Mouse (Mus musculus) erythroid progenitor cell, adult 5-6 weeks (primary cell): ENCODE data around the gene Fam227b. TPM values are rescaled to one million over a fixed set of nuclear protein-coding genes. Genes with fewer than 3 reads are reported as not detected.

Experiments used
- ATAC-seq: replicated peaks from 2 replicates; pipeline ENCODE4 v1.8.0; 2016; ENCODE audit warnings: moderate number of reproducible peaks, mild to moderate bottlenecking, moderate TSS enrichment, inconsistent platforms; ENCODE audit not compliant: poor library complexity, low FRiP score, severe bottlenecking
- total RNA-seq, 2 experiments: library from RNA; stranded (forward) in 1 of 2; stranded (reverse) in 1 of 2; fragments of 150-400 nt in 1 of 2; fragments of 186-747, 209-891 nt in 1 of 2; gene quantifications; 2 replicates each; pipeline versions ENCODE4 v1.2.3 to v1.2.4; 2015 to 2017; ENCODE audit warnings: low replicate concordance in 2 of 2

Gene Fam227b
- total RNA-seq (2015; ENCODE audit: low replicate concordance) = not detected in 2 replicates
- not detected in 2 replicates for total RNA-seq (2017; ENCODE audit: low replicate concordance)

- peak; percentile 95 for ATAC-seq
Measured at GRCm38 (mm10) chr2:126151855-126152571, at the start of gene Fam227b, which contains the start of gene Dtwd1. Gene Fam227b (minus strand): TSS chr2:126152004. Gene Dtwd1 (plus strand): TSS chr2:126152141.

- no peak for ATAC-seq
Measured at GRCm38 (mm10) chr2:126198971-126199370, 47.2 kb upstream of the Fam227b start.

- ATAC-seq = no peak
Measured at GRCm38 (mm10) chr2:126195631-126196356, 44.0 kb upstream of the Fam227b start.

GRCm38 (mm10) chr2:126192129-126192528 is 40.3 kb upstream of the Fam227b start:
- ATAC-seq = peak; percentile 57; the same call in 1 of the 2 replicates

GRCm38 (mm10) chr2:126191306-126191705 is 39.5 kb upstream of the Fam227b start:
- no peak for ATAC-seq

GRCm38 (mm10) chr2:126171427-126171826 is 19.6 kb upstream of the Fam227b start:
- no peak for ATAC-seq

- ATAC-seq = no peak
Measured at GRCm38 (mm10) chr2:126166848-126167617, 15.2 kb upstream of the Fam227b start.

GRCm38 (mm10) chr2:126166335-126166734 is 14.5 kb upstream of the Fam227b start:
- ATAC-seq = peak; percentile 69

- peak; percentile 97 for ATAC-seq
Measured at GRCm38 (mm10) chr2:126165277-126166018, 13.6 kb upstream of the Fam227b start.

GRCm38 (mm10) chr2:126147723-126148122 is 4.1 kb downstream of the Fam227b start:
- no peak for ATAC-seq

- no peak for ATAC-seq
Measured at GRCm38 (mm10) chr2:126094616-126095015, 57.2 kb downstream of the Fam227b start.

GRCm38 (mm10) chr2:126090432-126090831 is 61.4 kb downstream of the Fam227b start:
- ATAC-seq = no peak

- no peak for ATAC-seq
Measured at GRCm38 (mm10) chr2:126086187-126086586, 65.6 kb downstream of the Fam227b start.

- no peak for ATAC-seq
Measured at GRCm38 (mm10) chr2:126084326-126084725, 67.5 kb downstream of the Fam227b start.

- no peak for ATAC-seq
Measured at GRCm38 (mm10) chr2:126079086-126079485, 72.7 kb downstream of the Fam227b start.

- ATAC-seq = no peak
Measured at GRCm38 (mm10) chr2:126076506-126076905, 75.3 kb downstream of the Fam227b start.

GRCm38 (mm10) chr2:126073744-126074143 is 78.1 kb downstream of the Fam227b start:
- no peak for ATAC-seq

GRCm38 (mm10) chr2:126069740-126070139 is 82.1 kb downstream of the Fam227b start:
- no peak for ATAC-seq

GRCm38 (mm10) chr2:126065303-126065856 is 86.4 kb downstream of the Fam227b start:
- no peak for ATAC-seq
